Mouse (Mus musculus): ENCODE results near the gene Mlf2. TPM values are rescaled to one million over a fixed set of nuclear protein-coding genes. Genes with fewer than 3 reads are reported as not detected.

Mlf2 gene
- polyA plus RNA-seq, 1 experiment: 547 TPM

DNA sequence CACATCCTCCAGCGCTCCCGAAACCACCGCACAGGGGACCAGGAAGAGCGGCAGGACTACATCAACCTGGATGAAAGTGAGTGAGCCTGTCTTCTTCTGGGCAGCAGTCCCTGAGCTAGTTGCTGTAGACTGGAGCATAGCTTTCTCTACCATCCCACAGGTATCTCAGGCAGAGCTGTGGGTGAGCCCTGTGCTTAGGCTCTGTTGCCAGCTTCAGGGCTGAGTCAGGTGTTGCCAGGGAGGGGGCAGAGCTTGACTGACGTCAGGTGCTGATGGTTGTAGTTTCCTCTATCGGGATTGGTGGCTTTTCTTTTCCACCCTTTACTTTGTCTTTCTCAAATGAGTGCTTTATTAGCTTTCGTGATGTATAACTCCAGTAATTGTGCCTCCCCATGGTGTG, 3.5 kb downstream of the Mlf2 start:
- no peak overlapping the region for H3K4me3 ChIP-seq (ENCODE audit: insufficient read depth, poor library complexity, severe bottlenecking)
- TF ChIP-seq MYOG (IDR thresholded peaks at IDR 0.05; ENCODE audit: control insufficient read depth, extremely low read depth, insufficient read length) (no peak), MYOD1 (IDR thresholded peaks at IDR 0.05; ENCODE audit: control insufficient read depth, insufficient read length, low read depth) (no peak), USF1 (IDR thresholded peaks at IDR 0.05; ENCODE audit: low read depth) (no peak), MAX (IDR thresholded peaks at IDR 0.05) (no peak), FOSL1 (IDR thresholded peaks at IDR 0.05; ENCODE audit: insufficient read depth, low read length, poor library complexity, severe bottlenecking) (no peak), CEBPB (IDR thresholded peaks at IDR 0.05; ENCODE audit: low read depth) (no peak), CTCF (IDR thresholded peaks at IDR 0.05; ENCODE audit: control insufficient read depth, insufficient read depth, insufficient read length) (no peak)
- H3K27me3 ChIP-seq (ENCODE audit: control insufficient read depth, insufficient read depth, insufficient read length): no peaks in the 10 kb centered on the region
- peaks cover 70% of the 10 kb centered on the region for H3K36me3 ChIP-seq (ENCODE audit: control insufficient read depth, insufficient read depth)
- H3K79me3 ChIP-seq (ENCODE audit: low read depth): peaks cover 24% of the 10 kb centered on the region
- H3ac ChIP-seq (ENCODE audit: control insufficient read depth, insufficient read length, low read depth): no peak overlapping the region
- peaks cover 41% of the 10 kb centered on the region for H3K79me2 ChIP-seq (ENCODE audit: control insufficient read depth, insufficient read depth)

DNA sequence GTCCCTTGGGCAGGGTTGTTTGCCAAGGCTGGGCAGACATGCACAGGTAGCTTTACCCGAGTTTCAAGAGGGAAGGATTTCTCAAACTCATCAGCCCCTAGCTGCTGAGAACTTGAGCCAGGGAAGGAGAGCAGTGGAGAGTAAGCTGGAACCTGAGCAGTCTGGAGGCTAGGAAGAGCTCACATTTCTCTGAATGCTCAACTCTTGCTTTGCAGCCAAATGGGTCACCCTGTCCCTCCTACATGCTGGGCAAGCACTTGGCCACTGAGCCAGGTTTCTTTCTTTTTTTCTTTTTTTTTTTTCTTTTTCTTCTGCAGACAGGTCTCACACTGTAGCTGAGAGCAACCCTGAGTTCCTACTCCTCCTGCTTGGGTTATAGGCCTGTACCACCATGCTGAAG, 5.5 kb downstream of the Mlf2 start:
- Histone ChIP-seq H3K36me3 (ENCODE audit: control insufficient read depth, insufficient read depth) (peaks cover 70% of the 10 kb centered on the region), H3K79me2 (ENCODE audit: control insufficient read depth, insufficient read depth) (peaks cover 37% of the 10 kb centered on the region), H3K4me3 (ENCODE audit: insufficient read depth, poor library complexity, severe bottlenecking) (no peak overlapping the region), H3K27me3 (ENCODE audit: control insufficient read depth, insufficient read depth, insufficient read length) (no peaks in the 10 kb centered on the region), H3K79me3 (ENCODE audit: low read depth) (peaks cover 23% of the 10 kb centered on the region), H3ac (ENCODE audit: control insufficient read depth, insufficient read length, low read depth) (no peak overlapping the region)
- TF ChIP-seq MYOD1 (IDR thresholded peaks at IDR 0.05; ENCODE audit: control insufficient read depth, insufficient read length, low read depth) (no peak), USF1 (IDR thresholded peaks at IDR 0.05; ENCODE audit: low read depth) (no peak), CTCF (IDR thresholded peaks at IDR 0.05; ENCODE audit: control insufficient read depth, insufficient read depth, insufficient read length) (no peak)

DNA sequence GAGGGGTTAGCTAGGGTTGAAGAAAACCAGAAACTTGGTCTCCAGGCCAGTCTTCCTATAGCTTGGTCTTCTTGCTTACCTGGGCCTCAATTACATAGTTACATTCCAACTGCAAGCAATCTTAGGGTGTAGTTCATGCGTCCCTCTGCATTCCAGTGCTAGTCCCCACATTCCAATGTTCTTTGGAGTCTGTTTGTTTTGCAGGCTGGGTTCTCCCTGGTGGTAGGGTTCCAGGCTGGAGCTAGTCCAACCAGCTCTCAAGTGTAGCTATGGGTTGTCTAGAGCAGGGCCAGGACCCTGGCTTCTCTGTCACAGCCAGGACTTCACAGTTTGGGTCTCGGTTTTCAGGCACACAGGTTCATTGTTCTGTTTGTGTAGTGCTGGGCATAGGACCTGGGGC, 6.3 kb downstream of the Mlf2 start:
- H3K27me3 ChIP-seq (ENCODE audit: control insufficient read depth, insufficient read depth, insufficient read length): no peaks in the 10 kb centered on the region
- H3K36me3 ChIP-seq (ENCODE audit: control insufficient read depth, insufficient read depth): peaks cover 67% of the 10 kb centered on the region
- no peak for TF ChIP-seq USF1 (IDR thresholded peaks at IDR 0.05; ENCODE audit: low read depth)
- H3ac ChIP-seq (ENCODE audit: control insufficient read depth, insufficient read length, low read depth): no peak overlapping the region
- H3K79me3 ChIP-seq (ENCODE audit: low read depth): peaks cover 15% of the 10 kb centered on the region
- no peak overlapping the region for H3K4me3 ChIP-seq (ENCODE audit: insufficient read depth, poor library complexity, severe bottlenecking)
- H3K79me2 ChIP-seq (ENCODE audit: control insufficient read depth, insufficient read depth): peaks cover 29% of the 10 kb centered on the region

DNA sequence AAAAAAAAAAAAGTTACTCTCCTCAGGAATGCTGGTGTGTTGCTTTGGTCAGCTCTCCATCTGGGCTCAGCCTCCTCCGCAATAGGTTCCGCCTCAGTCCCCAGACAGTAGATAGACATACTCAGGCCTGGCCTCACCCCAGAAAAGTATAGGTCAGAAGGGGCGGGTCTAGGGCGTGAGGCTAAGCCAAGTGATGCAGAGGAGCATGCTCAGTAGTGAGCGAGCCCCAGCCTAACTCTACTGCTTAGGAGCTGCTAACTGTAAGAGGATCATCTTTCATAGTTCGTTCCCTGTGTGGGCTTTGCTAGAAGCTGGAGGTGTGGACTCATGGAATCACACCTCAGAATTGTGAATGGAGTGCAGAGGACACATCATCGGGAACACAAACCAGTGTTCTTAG, 7.4 kb downstream of the Mlf2 start:
- TF ChIP-seq FOSL1 (IDR thresholded peaks at IDR 0.05; ENCODE audit: insufficient read depth, low read length, poor library complexity, severe bottlenecking) (no peak), MAX (IDR thresholded peaks at IDR 0.05) (no peak), CTCF (IDR thresholded peaks at IDR 0.05; ENCODE audit: control insufficient read depth, insufficient read depth, insufficient read length) (no peak), MYOG (IDR thresholded peaks at IDR 0.05; ENCODE audit: control insufficient read depth, extremely low read depth, insufficient read length) (no peak), MYOD1 (IDR thresholded peaks at IDR 0.05; ENCODE audit: control insufficient read depth, insufficient read length, low read depth) (no peak), CEBPB (IDR thresholded peaks at IDR 0.05; ENCODE audit: low read depth) (no peak), USF1 (IDR thresholded peaks at IDR 0.05; ENCODE audit: low read depth) (no peak)
- Histone ChIP-seq H3K79me2 (ENCODE audit: control insufficient read depth, insufficient read depth) (peaks cover 18% of the 10 kb centered on the region), H3K79me3 (ENCODE audit: low read depth) (peaks cover 6% of the 10 kb centered on the region), H3K27me3 (ENCODE audit: control insufficient read depth, insufficient read depth, insufficient read length) (no peaks in the 10 kb centered on the region), H3ac (ENCODE audit: control insufficient read depth, insufficient read length, low read depth) (no peak overlapping the region), H3K36me3 (ENCODE audit: control insufficient read depth, insufficient read depth) (peaks cover 58% of the 10 kb centered on the region), H3K4me3 (ENCODE audit: insufficient read depth, poor library complexity, severe bottlenecking) (no peak overlapping the region)

DNA sequence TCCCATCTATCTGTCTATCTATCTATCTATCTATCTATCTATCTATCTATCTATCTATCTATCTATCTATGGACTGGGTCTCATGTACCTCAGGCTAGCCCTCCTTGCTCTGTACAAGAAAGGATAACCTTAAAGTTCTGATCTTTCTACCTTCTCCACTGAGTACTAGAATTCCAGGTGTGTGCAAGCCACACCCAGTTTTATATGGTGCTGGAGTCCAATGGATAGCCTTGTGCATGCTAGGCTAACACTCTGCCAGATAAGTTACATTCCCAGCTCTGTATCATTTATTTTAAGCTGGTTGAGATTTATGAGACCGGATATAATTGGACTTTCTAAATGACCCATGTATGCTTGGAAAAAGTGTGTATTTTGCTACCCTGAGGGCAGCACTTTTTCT, 10.5 kb downstream of the Mlf2 start:
- Histone ChIP-seq H3K4me3 (ENCODE audit: insufficient read depth, poor library complexity, severe bottlenecking) (no peak overlapping the region), H3K79me2 (ENCODE audit: control insufficient read depth, insufficient read depth) (no peaks in the 10 kb centered on the region), H3K27me3 (ENCODE audit: control insufficient read depth, insufficient read depth, insufficient read length) (no peaks in the 10 kb centered on the region), H3ac (ENCODE audit: control insufficient read depth, insufficient read length, low read depth) (no peak overlapping the region), H3K36me3 (ENCODE audit: control insufficient read depth, insufficient read depth) (peaks cover 27% of the 10 kb centered on the region), H3K79me3 (ENCODE audit: low read depth) (no peaks in the 10 kb centered on the region)
- TF ChIP-seq FOSL1 (IDR thresholded peaks at IDR 0.05; ENCODE audit: insufficient read depth, low read length, poor library complexity, severe bottlenecking) (no peak), MAX (IDR thresholded peaks at IDR 0.05) (no peak), USF1 (IDR thresholded peaks at IDR 0.05; ENCODE audit: low read depth) (no peak), CEBPB (IDR thresholded peaks at IDR 0.05; ENCODE audit: low read depth) (no peak), MYOG (IDR thresholded peaks at IDR 0.05; ENCODE audit: control insufficient read depth, extremely low read depth, insufficient read length) (no peak), CTCF (IDR thresholded peaks at IDR 0.05; ENCODE audit: control insufficient read depth, insufficient read depth, insufficient read length) (no peak), MYOD1 (IDR thresholded peaks at IDR 0.05; ENCODE audit: control insufficient read depth, insufficient read length, low read depth) (no peak)

DNA sequence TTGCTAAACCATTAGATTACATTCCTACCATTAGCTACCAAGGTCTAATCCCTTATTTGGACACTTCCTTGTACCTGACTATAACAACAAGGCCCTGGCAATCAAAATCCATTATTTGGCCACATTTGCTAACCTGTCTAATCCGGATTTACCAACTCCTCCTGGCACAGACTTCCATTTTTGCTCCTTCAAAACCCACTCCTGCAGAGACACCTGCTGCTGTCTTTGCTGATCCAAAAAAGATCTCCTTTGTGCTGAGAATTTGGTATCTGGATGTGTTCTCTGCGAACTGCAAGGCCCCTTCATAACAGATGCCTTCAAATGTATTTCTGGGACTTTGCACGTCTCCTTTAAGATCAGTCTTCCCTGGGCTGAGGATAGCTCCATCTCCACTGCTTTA, 12.3 kb downstream of the Mlf2 start:
- no peak overlapping the region for H3K4me3 ChIP-seq (ENCODE audit: insufficient read depth, poor library complexity, severe bottlenecking)
- H3K79me3 ChIP-seq (ENCODE audit: low read depth): no peaks in the 10 kb centered on the region
- H3K27me3 ChIP-seq (ENCODE audit: control insufficient read depth, insufficient read depth, insufficient read length): no peaks in the 10 kb centered on the region
- peaks cover 11% of the 10 kb centered on the region for H3K36me3 ChIP-seq (ENCODE audit: control insufficient read depth, insufficient read depth)
- no peak for TF ChIP-seq MYOG (IDR thresholded peaks at IDR 0.05; ENCODE audit: control insufficient read depth, extremely low read depth, insufficient read length)
- no peak for TF ChIP-seq CEBPB (IDR thresholded peaks at IDR 0.05; ENCODE audit: low read depth)
- no peak for TF ChIP-seq MAX (IDR thresholded peaks at IDR 0.05)
- TF ChIP-seq MYOD1 (IDR thresholded peaks at IDR 0.05; ENCODE audit: control insufficient read depth, insufficient read length, low read depth): no peak
- TF ChIP-seq USF1 (IDR thresholded peaks at IDR 0.05; ENCODE audit: low read depth): no peak
- no peak for TF ChIP-seq CTCF (IDR thresholded peaks at IDR 0.05; ENCODE audit: control insufficient read depth, insufficient read depth, insufficient read length)
- TF ChIP-seq FOSL1 (IDR thresholded peaks at IDR 0.05; ENCODE audit: insufficient read depth, low read length, poor library complexity, severe bottlenecking): no peak
- H3K79me2 ChIP-seq (ENCODE audit: control insufficient read depth, insufficient read depth): no peaks in the 10 kb centered on the region
- H3ac ChIP-seq (ENCODE audit: control insufficient read depth, insufficient read length, low read depth): no peak overlapping the region
